16 mouse cellular contexts compared by ENCODE assay signal in genomic region chr16:38909506-38909905, GRCm38 (mm10). TPM values are rescaled to one million over a fixed set of nuclear protein-coding genes. Genes with fewer than 3 reads are reported as not detected.
DNase-seq lines count a peak whose midpoint lies in the region; ATAC-seq and TF ChIP-seq lines count a peak whose summit lies in the region.
"Had no signal": no experiment of that assay in that cellular context is flagged by ENCODE, and none has a peak within 500 bp of the region (broad histone marks: within the 10 kb centered on the region; RNA-seq: fewer than 3 reads in every experiment).

No protein-coding gene starts in this region.

- H3K27me3 ChIP-seq in testis, adult 2 months (ENCODE audit: control insufficient read depth, insufficient read depth, low read length) = no peaks in the 10 kb centered on the region
- H3K27me3 ChIP-seq: neural tube, embryonic 15.5 days had no signal

- H3K4me3 ChIP-seq in left cerebral cortex, adult 2 months = no peak overlapping the region
- H3K4me3 ChIP-seq in bone marrow macrophage, adult 2 months (ENCODE audit: insufficient read depth, low read length) = 0 out of 2 replicates have a peak overlapping the region, but pooled peaks have one; percentile 1
- H3K4me3 ChIP-seq in testis, adult 2 months (ENCODE audit: control insufficient read depth, low read depth, low read length) = no peak overlapping the region
- H3K4me3 ChIP-seq: embryonic facial prominence, embryonic 12.5 days; heart, embryonic 13.5 days; hindbrain, embryonic 10.5 days; limb, embryonic 15.5 days; lung, embryonic 15.5 days; midbrain, embryonic 12.5 days; neural tube, embryonic 15.5 days had no signal

- ATAC-seq in cerebellum, adult (ENCODE audit: insufficient number of reproducible peaks, low FRiP score, low TSS enrichment) = no peak
- ATAC-seq: forebrain, embryonic 16.5 days had no signal

- H3K36me3 ChIP-seq in testis, adult 2 months (ENCODE audit: control insufficient read depth, insufficient read depth, low read length) = no peaks in the 10 kb centered on the region
- H3K36me3 ChIP-seq: embryonic facial prominence, embryonic 12.5 days; heart, embryonic 13.5 days; hindbrain, embryonic 10.5 days; limb, embryonic 15.5 days; lung, embryonic 15.5 days; midbrain, embryonic 12.5 days; neural tube, embryonic 15.5 days had no signal

- peak in 1 of 2 experiments; percentile 8 for DNase-seq in left cerebral cortex, adult 2 months (ENCODE audit: extremely low spot score in 1 of 2, low spot score in 2 of 2)
- DNase-seq in left cerebral cortex, postnatal 36 days (ENCODE audit: low spot score in 2 of 2) = no peak
- peak; percentile 62 for DNase-seq in adrenal gland, postnatal 10 days
- DNase-seq in urinary bladder, postnatal 25 days (ENCODE audit: low spot score) = no peak
- DNase-seq: cerebellum, adult 9-10 months had no signal

- H3K27ac ChIP-seq in left cerebral cortex, adult 2 months = peak overlapping the region; percentile 3; the same call in 1 of the 2 replicates
- H3K27ac ChIP-seq in bone marrow macrophage, adult 2 months (ENCODE audit: insufficient read depth, low read depth, low read length) = no peak overlapping the region
- H3K27ac ChIP-seq in testis, adult 2 months (ENCODE audit: control insufficient read depth, insufficient read depth, low read depth, low read length) = peak overlapping the region; percentile 23; the same call in 1 of the 2 replicates
- H3K27ac ChIP-seq: embryonic facial prominence, embryonic 12.5 days; heart, embryonic 13.5 days; hindbrain, embryonic 10.5 days; limb, embryonic 15.5 days; lung, embryonic 15.5 days; midbrain, embryonic 12.5 days; neural tube, embryonic 15.5 days had no signal

- intact Hi-C loops in left cerebral cortex, adult 2 months (cut with DNase I) = no loop called here
- intact Hi-C loops in left cerebral cortex, postnatal 36 days (cut with DNase I) = no loop called here

- TF ChIP-seq POLR2A in bone marrow macrophage, adult 2 months (IDR thresholded peaks at IDR 0.05; ENCODE audit: borderline replicate concordance, low read depth, low read length) = no peak
- no peak for TF ChIP-seq POLR2A in testis, adult 2 months (IDR thresholded peaks at IDR 0.05; ENCODE audit: control insufficient read depth, low read depth, low read length)

- peaks cover 6% of the 10 kb centered on the region for H3K4me1 ChIP-seq in bone marrow macrophage, adult 2 months (ENCODE audit: control insufficient read depth, insufficient read depth, low read length)
- peaks cover 2% of the 10 kb centered on the region; the same call in 1 of the 2 replicates for H3K4me1 ChIP-seq in testis, adult 2 months (ENCODE audit: control insufficient read depth, insufficient read depth, low read length)
- H3K4me1 ChIP-seq: heart, embryonic 13.5 days; limb, embryonic 15.5 days; lung, embryonic 15.5 days had no signal

- no peak for TF ChIP-seq CTCF in left cerebral cortex, adult 2 months (IDR thresholded peaks at IDR 0.05)
- no peak for TF ChIP-seq CTCF in bone marrow macrophage, adult 2 months (IDR thresholded peaks at IDR 0.05; ENCODE audit: low read depth, low read length)
- no peak for TF ChIP-seq CTCF in testis, adult 2 months (IDR thresholded peaks at IDR 0.05; ENCODE audit: control insufficient read depth, insufficient read depth, insufficient replicate concordance, low read depth, low read length)

RNA-seq across cellular contexts. Expression of gene Igsf11, which starts 17.0 kb away (rescaled TPM):
- 10 to 100 TPM; 37.7 to 49.5 TPM for total RNA-seq in left cerebral cortex, adult 2 months (2021)
- total RNA-seq in left cerebral cortex, postnatal 36 days (2021) = 10 to 100 TPM; 35.6 to 52.0 TPM
- 10 to 100 TPM; 17.1 to 23.9 TPM for total RNA-seq in adrenal gland, postnatal 10 days (2021)
- polyA plus RNA-seq in bone marrow macrophage, adult 2 months (2012; ENCODE audit: insufficient read depth, insufficient read length, missing spikeins) = not detected in 2 replicates
- 91.8 and 95.5 TPM in 2 replicates for polyA plus RNA-seq in testis, adult 2 months (2012; rRNA removed)
